Comparison of ENCODE assay signal across 8 mouse cellular contexts in the genomic region with DNA sequence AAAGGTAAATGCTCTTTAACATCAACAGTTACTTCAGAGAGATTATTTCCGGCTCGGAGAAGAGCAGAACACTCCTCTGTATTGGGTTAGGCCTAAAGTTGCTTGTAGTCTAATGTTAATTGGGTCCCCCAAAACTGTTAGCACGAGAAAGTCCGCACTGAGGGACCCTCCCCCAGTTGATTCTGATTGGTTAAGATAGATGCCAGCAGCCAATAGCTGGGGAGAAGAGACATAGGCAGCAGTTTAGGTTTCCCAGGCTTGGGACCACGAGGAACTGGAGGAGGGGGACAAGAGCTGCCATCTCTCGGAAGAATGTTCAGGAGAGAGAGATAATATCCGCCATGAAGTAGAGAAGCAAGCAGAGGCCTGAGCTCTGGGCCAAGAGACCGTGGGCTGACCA. TPM values are rescaled to one million over a fixed set of nuclear protein-coding genes. Genes with fewer than 3 reads are reported as not detected.
A peak's percentile ranks its signal among the peaks of the same experiment; 100 is the strongest.
DNase-seq lines count a peak whose midpoint lies in the region; ATAC-seq and TF ChIP-seq lines count a peak whose summit lies in the region.

No protein-coding gene starts in this region.

- no peak overlapping the region for H3K9ac ChIP-seq in liver, embryonic 11.5 days (ENCODE audit: low read depth, low read length)
- no peak overlapping the region for H3K9ac ChIP-seq in hindbrain, embryonic 11.5 days (ENCODE audit: low read depth, low read length)
- no peak overlapping the region for H3K9ac ChIP-seq in midbrain, postnatal 0 days (replicated peaks; ENCODE audit: low read length, poor library complexity, severe bottlenecking)

- no peaks in the 10 kb centered on the region for H3K9me3 ChIP-seq in liver, embryonic 11.5 days (ENCODE audit: control insufficient read depth, low read length)
- no peaks in the 10 kb centered on the region for H3K9me3 ChIP-seq in hindbrain, embryonic 11.5 days (ENCODE audit: control insufficient read depth, low read length)
- H3K9me3 ChIP-seq in midbrain, postnatal 0 days (ENCODE audit: low read length), result no peaks in the 10 kb centered on the region

- no peak for DNase-seq in liver, embryonic 11.5 days (ENCODE audit: low spot score)
- no peak for DNase-seq in liver
- peak; percentile 13 for DNase-seq in hindbrain, embryonic 11.5 days (ENCODE audit: low spot score)
- DNase-seq in midbrain, postnatal 0 days (ENCODE audit: low spot score), result no peak
- no peak for DNase-seq in cerebellum, adult 18-20 months
- DNase-seq in T-cell, adult 2 months (ENCODE audit: low spot score), result no peak
- DNase-seq in gastrocnemius, adult 18-20 months (ENCODE audit: low spot score), result no peak

- TF ChIP-seq CTCF in midbrain, postnatal 0 days (IDR thresholded peaks at IDR 0.05), result no peak

- no peak for ATAC-seq in liver, embryonic 11.5 days (replicated peaks; ENCODE audit: low FRiP score)
- no peak for ATAC-seq in hindbrain, embryonic 11.5 days (ENCODE audit: low FRiP score)
- ATAC-seq in midbrain, postnatal 0 days (ENCODE audit: low FRiP score), result peak; percentile 54; the same call in 1 of the 2 replicates

- H3K4me2 ChIP-seq in liver, embryonic 11.5 days, result peak overlapping the region; percentile 31
- H3K4me2 ChIP-seq in hindbrain, embryonic 11.5 days (replicated peaks; ENCODE audit: low read depth, low read length), result no peak overlapping the region
- 0 out of 2 replicates have a peak overlapping the region, but pooled peaks have one; percentile 22 for H3K4me2 ChIP-seq in midbrain, postnatal 0 days (ENCODE audit: low read depth, low read length, poor library complexity, severe bottlenecking)

- WGBS in liver, embryonic 11.5 days, result 31% methylated on average over 8 of the region's 8 CpGs
- WGBS in hindbrain, embryonic 11.5 days, result 35% methylated on average over 8 of the region's 8 CpGs
- WGBS in midbrain, postnatal 0 days, result 38% methylated on average over 8 of the region's 8 CpGs

- H3K27ac ChIP-seq in liver, embryonic 11.5 days (ENCODE audit: low read depth, low read length), result no peak overlapping the region
- peak overlapping the region; percentile 99 for H3K27ac ChIP-seq in brown adipose tissue, adult 24 weeks (replicated peaks; ENCODE audit: low read depth, low read length)
- H3K27ac ChIP-seq in hindbrain, embryonic 11.5 days (ENCODE audit: low read depth, low read length), result no peak overlapping the region
- H3K27ac ChIP-seq in midbrain, postnatal 0 days (ENCODE audit: low read depth, low read length), result no peak overlapping the region

- no peaks in the 10 kb centered on the region for H3K27me3 ChIP-seq in liver, embryonic 11.5 days (replicated peaks; ENCODE audit: control insufficient read depth, insufficient read depth, low read length)
- H3K27me3 ChIP-seq in hindbrain, embryonic 11.5 days (ENCODE audit: control insufficient read depth, insufficient read depth, low read length), result no peaks in the 10 kb centered on the region
- H3K27me3 ChIP-seq in midbrain, postnatal 0 days (ENCODE audit: insufficient read depth, low read length), result no peaks in the 10 kb centered on the region

- no peaks in the 10 kb centered on the region for H3K4me1 ChIP-seq in liver, embryonic 11.5 days (replicated peaks; ENCODE audit: control insufficient read depth, insufficient read depth, low read length)
- peaks cover 35% of the 10 kb centered on the region for H3K4me1 ChIP-seq in brown adipose tissue, adult 24 weeks (ENCODE audit: control insufficient read depth, insufficient read depth, insufficient read length, low read length)
- no peaks in the 10 kb centered on the region for H3K4me1 ChIP-seq in hindbrain, embryonic 11.5 days (replicated peaks; ENCODE audit: control insufficient read depth, insufficient read depth, low read length)
- H3K4me1 ChIP-seq in midbrain, postnatal 0 days (ENCODE audit: insufficient read depth, low read length), result no peaks in the 10 kb centered on the region

- H3K4me3 ChIP-seq in liver, embryonic 11.5 days (ENCODE audit: low read depth, low read length), result no peak overlapping the region
- H3K4me3 ChIP-seq in brown adipose tissue, adult 24 weeks (ENCODE audit: insufficient read depth, low read depth, low read length), result no peak overlapping the region
- H3K4me3 ChIP-seq in hindbrain, embryonic 11.5 days (ENCODE audit: low read depth, low read length), result no peak overlapping the region
- H3K4me3 ChIP-seq in midbrain, postnatal 0 days (ENCODE audit: low read depth, low read length), result no peak overlapping the region

- no peaks in the 10 kb centered on the region for H3K36me3 ChIP-seq in liver, embryonic 11.5 days (ENCODE audit: control insufficient read depth, insufficient read depth, low read length)
- no peaks in the 10 kb centered on the region for H3K36me3 ChIP-seq in hindbrain, embryonic 11.5 days (ENCODE audit: control insufficient read depth, insufficient read depth, low read length)
- H3K36me3 ChIP-seq in midbrain, postnatal 0 days (ENCODE audit: insufficient read depth, low read length), result no peaks in the 10 kb centered on the region

RNA-seq across cellular contexts. Expression of gene Noct, which starts 28.5 kb away (rescaled TPM):
- 29.0 and 30.7 TPM in 2 replicates for polyA plus RNA-seq in liver, embryonic 11.5 days (2014; fragmentation: Nextera tagmentation; extraction: Ambion mirVana)
- 16.9 and 38.8 TPM in 2 replicates for polyA plus RNA-seq in brown adipose tissue, adult 24 weeks (2012; ENCODE audit: insufficient read depth, insufficient read length, missing spikeins)
- polyA plus RNA-seq in hindbrain, embryonic 11.5 days (2014; fragmentation: Nextera tagmentation; extraction: Ambion mirVana), result 12.7 and 15.0 TPM in 2 replicates
- 50.0 and 51.7 TPM in 2 replicates for total RNA-seq in midbrain, postnatal 0 days (2014; rRNA removed)
- 36.1 and 36.7 TPM in 2 replicates for polyA plus RNA-seq in midbrain, postnatal 0 days (2015; fragmentation: Nextera tagmentation; extraction: Ambion mirVana)
- total RNA-seq in gastrocnemius, adult 18-20 months (2021), result 10 to 100 TPM; 22.5 to 28.0 TPM
